Comparison of ENCODE assay signal across 13 mouse cellular contexts in the genomic region with DNA sequence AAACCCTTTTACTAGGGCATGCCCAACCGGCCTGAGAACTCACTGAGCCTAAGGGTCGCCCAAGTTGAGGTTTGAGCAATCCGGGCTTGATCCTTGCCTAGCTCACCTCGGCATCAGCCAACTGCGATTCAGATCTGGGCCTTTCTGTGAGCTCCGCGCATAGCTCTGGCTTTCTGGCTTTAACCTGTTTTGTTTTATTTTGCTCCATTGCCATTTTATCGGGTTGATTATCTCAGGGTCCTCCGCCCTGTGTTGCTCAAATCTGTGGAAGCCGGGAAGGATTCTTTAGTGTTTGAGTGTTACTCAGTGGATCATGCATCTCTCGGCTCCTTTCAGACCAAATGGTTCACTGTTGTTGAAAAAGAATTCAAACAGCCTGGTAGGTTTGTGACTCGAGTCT. TPM values are rescaled to one million over a fixed set of nuclear protein-coding genes. Genes with fewer than 3 reads are reported as not detected.
DNase-seq lines count a peak whose midpoint lies in the region; ATAC-seq and TF ChIP-seq lines count a peak whose summit lies in the region.
"Had no signal": no experiment of that assay in that cellular context is flagged by ENCODE, and none has a peak within 500 bp of the region (broad histone marks: within the 10 kb centered on the region; RNA-seq: fewer than 3 reads in every experiment).

No protein-coding gene starts in this region.

- WGBS in liver, embryonic 11.5 days = 5% methylated on average over 12 of the region's 12 CpGs
- WGBS in liver, postnatal 0 days (ENCODE audit: insufficient replicate concordance) = 12% methylated on average over 12 of the region's 12 CpGs
- WGBS in hindbrain, embryonic 12.5 days = 2% methylated on average over 12 of the region's 12 CpGs
- 10% methylated on average over 12 of the region's 12 CpGs for WGBS in stomach, embryonic 14.5 days

- H3K27me3 ChIP-seq in liver, embryonic 11.5 days (replicated peaks; ENCODE audit: control insufficient read depth, insufficient read depth, low read length) = peaks cover 89% of the 10 kb centered on the region
- peaks cover 85% of the 10 kb centered on the region for H3K27me3 ChIP-seq in liver, postnatal 0 days (ENCODE audit: insufficient read depth, low read length)
- peaks cover 94% of the 10 kb centered on the region for H3K27me3 ChIP-seq in hindbrain, embryonic 12.5 days
- no peaks in the 10 kb centered on the region for H3K27me3 ChIP-seq in stomach, embryonic 14.5 days (ENCODE audit: control insufficient read depth, insufficient read depth, low read length)

- TF ChIP-seq CTCF in liver, postnatal 0 days (IDR thresholded peaks at IDR 0.05; ENCODE audit: low read depth) = no peak

- peak overlapping the region; percentile 19; the same call in 1 of the 2 replicates for H3K4me3 ChIP-seq in liver, embryonic 11.5 days (ENCODE audit: low read depth, low read length)
- no peak overlapping the region for H3K4me3 ChIP-seq in liver, postnatal 0 days (ENCODE audit: low read depth, low read length)
- H3K4me3 ChIP-seq in hindbrain, embryonic 12.5 days = peak overlapping the region; percentile 32
- peak overlapping the region; percentile 31 for H3K4me3 ChIP-seq in stomach, embryonic 14.5 days (ENCODE audit: low read depth, low read length)

- TF ChIP-seq EP300 in liver, postnatal 0 days (IDR thresholded peaks at IDR 0.05; ENCODE audit: low read depth) = no peak

- peak overlapping the region; percentile 55 for H3K4me2 ChIP-seq in liver, embryonic 11.5 days
- no peak overlapping the region for H3K4me2 ChIP-seq in liver, postnatal 0 days (ENCODE audit: low read depth, low read length)
- peak overlapping the region; percentile 43 for H3K4me2 ChIP-seq in hindbrain, embryonic 12.5 days (replicated peaks)
- H3K4me2 ChIP-seq in stomach, embryonic 14.5 days (replicated peaks; ENCODE audit: low read depth, low read length) = peak overlapping the region; percentile 76

- H3K4me1 ChIP-seq in liver, embryonic 11.5 days (replicated peaks; ENCODE audit: control insufficient read depth, insufficient read depth, low read length) = no peaks in the 10 kb centered on the region
- H3K4me1 ChIP-seq in liver, postnatal 0 days (ENCODE audit: insufficient read depth) = no peaks in the 10 kb centered on the region; the same call in 1 of the 2 replicates
- peaks cover 4% of the 10 kb centered on the region; the same call in 1 of the 2 replicates for H3K4me1 ChIP-seq in hindbrain, embryonic 12.5 days
- H3K4me1 ChIP-seq in stomach, embryonic 14.5 days (ENCODE audit: control insufficient read depth, insufficient read depth, low read length) = peaks cover 25% of the 10 kb centered on the region

- DNase-seq in liver, embryonic 11.5 days (ENCODE audit: low spot score) = no peak
- DNase-seq in liver, postnatal 0 days = no peak
- peak; percentile 29 to 59 for DNase-seq in kidney, postnatal 25 days
- no peak for DNase-seq in right cerebral cortex, postnatal 10 days (ENCODE audit: low spot score in 2 of 2)
- no peak for DNase-seq in MN1 (ENCODE audit: low spot score)
- DNase-seq: gastrocnemius, postnatal 36 days; thymus, postnatal 36 days had no signal

- no peaks in the 10 kb centered on the region for H3K36me3 ChIP-seq in liver, embryonic 11.5 days (ENCODE audit: control insufficient read depth, insufficient read depth, low read length)
- H3K36me3 ChIP-seq in liver, postnatal 0 days (replicated peaks; ENCODE audit: insufficient read depth, low read length) = no peaks in the 10 kb centered on the region
- no peaks in the 10 kb centered on the region for H3K36me3 ChIP-seq in hindbrain, embryonic 12.5 days
- H3K36me3 ChIP-seq in stomach, embryonic 14.5 days (ENCODE audit: control insufficient read depth, insufficient read depth, low read length) = no peaks in the 10 kb centered on the region

- no peak overlapping the region; the same call in 1 of the 2 replicates for H3K27ac ChIP-seq in liver, embryonic 11.5 days (ENCODE audit: low read depth, low read length)
- H3K27ac ChIP-seq in liver, postnatal 0 days (ENCODE audit: low read depth) = no peak overlapping the region
- peak overlapping the region; percentile 92 for H3K27ac ChIP-seq in hindbrain, embryonic 12.5 days
- peak overlapping the region; percentile 98 for H3K27ac ChIP-seq in stomach, embryonic 14.5 days (ENCODE audit: low read length)
- H3K27ac ChIP-seq: macrophage had no signal

- ATAC-seq in liver, embryonic 11.5 days (replicated peaks; ENCODE audit: low FRiP score) = no peak
- ATAC-seq in liver, postnatal 0 days = no peak
- ATAC-seq in hindbrain, embryonic 12.5 days (ENCODE audit: low FRiP score) = no peak
- no peak for ATAC-seq in stomach, embryonic 14.5 days (ENCODE audit: insufficient number of reproducible peaks, insufficient read depth, low FRiP score, low read depth)
- ATAC-seq in erythroblast, adult 5-6 weeks (replicated peaks; ENCODE audit: low FRiP score, poor library complexity, severe bottlenecking) = no peak

- H3K9ac ChIP-seq in liver, embryonic 11.5 days (ENCODE audit: low read depth, low read length) = no peak overlapping the region
- no peak overlapping the region for H3K9ac ChIP-seq in liver, postnatal 0 days (replicated peaks)
- H3K9ac ChIP-seq in hindbrain, embryonic 12.5 days = peak overlapping the region; percentile 68
- peak overlapping the region; percentile 57 for H3K9ac ChIP-seq in stomach, embryonic 14.5 days (replicated peaks; ENCODE audit: low read depth, low read length)

- H3K9me3 ChIP-seq in liver, embryonic 11.5 days (ENCODE audit: control insufficient read depth, low read length) = no peaks in the 10 kb centered on the region
- no peaks in the 10 kb centered on the region for H3K9me3 ChIP-seq in liver, postnatal 0 days (ENCODE audit: low read length)
- no peaks in the 10 kb centered on the region for H3K9me3 ChIP-seq in hindbrain, embryonic 12.5 days (replicated peaks)
- H3K9me3 ChIP-seq in stomach, embryonic 14.5 days (ENCODE audit: control insufficient read depth, low read depth, low read length) = no peaks in the 10 kb centered on the region

RNA-seq across cellular contexts. Expression of a gene that starts 40.0 kb away (rescaled TPM):
- 5.9 and 6.2 TPM in 2 replicates for polyA plus RNA-seq in liver, embryonic 11.5 days (2014; fragmentation: Nextera tagmentation; extraction: Ambion mirVana)
- polyA plus RNA-seq in liver, postnatal 0 days (2015; fragmentation: Nextera tagmentation; extraction: Ambion mirVana) = 0.07 and 0.11 TPM in 2 replicates
- polyA plus RNA-seq in hindbrain, embryonic 12.5 days (2016; fragmentation: Nextera tagmentation; extraction: Ambion mirVana) = 34.5 and 59.6 TPM in 2 replicates
- polyA plus RNA-seq in stomach, embryonic 14.5 days (2014; fragmentation: Nextera tagmentation; extraction: Ambion mirVana) = 23.4 and 26.5 TPM in 2 replicates
- not detected in 2 replicates for total RNA-seq in erythroblast, adult 5-6 weeks (2015; ENCODE audit: low replicate concordance)
- not detected in 2 replicates for total RNA-seq in erythroblast, adult 5-6 weeks (2017; ENCODE audit: low replicate concordance)
- total RNA-seq: heart, postnatal 25 days; left cerebral cortex, postnatal 14 days had no signal
- polyA plus RNA-seq: macrophage had no signal

Comparison
In these comparisons a context has a peak if more than half of its experiments do, and no peak if none do; other contexts are left out.
1. DNase-seq: peak in kidney, postnatal 25 days (2 of 2); none in liver, embryonic 11.5 days (single experiment), liver, postnatal 0 days (single experiment), right cerebral cortex, postnatal 10 days (0 of 2) and MN1 (single experiment).
2. H3K27ac ChIP-seq: peak in hindbrain, embryonic 12.5 days (single experiment) and stomach, embryonic 14.5 days (single experiment); none in liver, embryonic 11.5 days (single experiment) and liver, postnatal 0 days (single experiment).
3. H3K9ac ChIP-seq: peak in hindbrain, embryonic 12.5 days (single experiment) and stomach, embryonic 14.5 days (single experiment); none in liver, embryonic 11.5 days (single experiment) and liver, postnatal 0 days (single experiment).